Mouse (Mus musculus): ENCODE data around the gene Itpripl2. TPM values are rescaled to one million over a fixed set of nuclear protein-coding genes. Genes with fewer than 3 reads are reported as not detected.

Gene Itpripl2
- polyA plus RNA-seq, 1 experiment from 2014 or later, result 0.87 TPM

- Histone ChIP-seq H3K4me1 (replicated peaks) (no peaks in the 10 kb centered on the region), H3K27me3 (no peaks in the 10 kb centered on the region), H3K27ac (replicated peaks) (no peak overlapping the region), H3K9me3 (no peaks in the 10 kb centered on the region), H3K36me3 (no peaks in the 10 kb centered on the region), H3K4me2 (no peak overlapping the region), H3K9ac (no peak overlapping the region), H3K4me3 (no peak overlapping the region)
- ATAC-seq (ENCODE audit: low FRiP score, low read depth), result no peak
- 89% methylated on average over 2 of the region's 2 CpGs for WGBS
These were observed 9.8 kb downstream of the Itpripl2 start for GRCm38 (mm10) chr7:118482001-118482400.

GRCm38 (mm10) chr7:118481047-118481810, 10.5 kb downstream of the Itpripl2 start:
- no peak for ATAC-seq (ENCODE audit: low FRiP score, low read depth)
- Histone ChIP-seq H3K9ac (no peak overlapping the region), H3K9me3 (no peaks in the 10 kb centered on the region), H3K27ac (replicated peaks) (no peak overlapping the region), H3K36me3 (no peaks in the 10 kb centered on the region), H3K4me3 (no peak overlapping the region), H3K4me2 (no peak overlapping the region), H3K4me1 (replicated peaks) (no peaks in the 10 kb centered on the region), H3K27me3 (no peaks in the 10 kb centered on the region)
- 89% methylated on average over 10 of the region's 10 CpGs for WGBS

- H3K4me2 ChIP-seq, result no peak overlapping the region
- 92% methylated on average over 9 of the region's 9 CpGs for WGBS
These were observed 11.5 kb downstream of the Itpripl2 start for GRCm38 (mm10) chr7:118480160-118480709.

DNA sequence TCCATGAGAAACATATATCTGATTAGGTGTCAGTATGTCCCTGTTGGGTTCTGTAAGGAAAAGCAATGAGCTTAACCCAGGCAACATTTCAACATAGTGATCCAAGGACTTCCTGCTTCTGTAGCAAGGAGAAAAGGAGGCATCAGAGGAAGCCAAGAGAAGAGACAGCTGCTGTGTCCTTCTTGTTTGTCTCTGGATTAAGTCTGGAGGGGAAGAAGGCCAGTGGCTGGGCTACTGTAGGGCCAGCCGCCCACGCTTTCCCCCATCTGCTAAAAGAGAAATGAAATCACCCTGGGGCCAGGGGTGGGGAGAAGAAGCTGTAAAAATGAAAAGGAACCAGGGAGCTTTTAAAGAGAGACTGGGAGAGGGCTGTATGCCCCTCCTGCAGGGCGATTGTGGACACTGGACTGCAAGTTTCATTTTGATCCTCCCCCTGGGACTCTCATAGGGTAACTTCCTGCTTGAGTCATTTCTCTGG, 12.9 kb downstream of the Itpripl2 start:
- no peak for ATAC-seq (ENCODE audit: low FRiP score, low read depth)
- WGBS, result 59% methylated on average over 3 of the region's 3 CpGs
- no peak overlapping the region for H3K4me2 ChIP-seq
- H3K4me3 ChIP-seq, result no peak overlapping the region
- H3K27me3 ChIP-seq, result no peaks in the 10 kb centered on the region
- no peaks in the 10 kb centered on the region for H3K4me1 ChIP-seq (replicated peaks)
- H3K9me3 ChIP-seq, result no peaks in the 10 kb centered on the region
- H3K27ac ChIP-seq (replicated peaks), result no peak overlapping the region
- H3K9ac ChIP-seq, result no peak overlapping the region
- no peaks in the 10 kb centered on the region for H3K36me3 ChIP-seq

More at GRCm38 (mm10) chr7:118480160-118480709, 11.5 kb downstream of the Itpripl2 start:
- Histone ChIP-seq H3K27ac (replicated peaks) (no peak overlapping the region), H3K4me3 (no peak overlapping the region), H3K9ac (no peak overlapping the region), H3K36me3 (no peaks in the 10 kb centered on the region), H3K4me1 (replicated peaks) (no peaks in the 10 kb centered on the region), H3K9me3 (no peaks in the 10 kb centered on the region), H3K27me3 (no peaks in the 10 kb centered on the region)
- no peak for ATAC-seq (ENCODE audit: low FRiP score, low read depth)

DNA sequence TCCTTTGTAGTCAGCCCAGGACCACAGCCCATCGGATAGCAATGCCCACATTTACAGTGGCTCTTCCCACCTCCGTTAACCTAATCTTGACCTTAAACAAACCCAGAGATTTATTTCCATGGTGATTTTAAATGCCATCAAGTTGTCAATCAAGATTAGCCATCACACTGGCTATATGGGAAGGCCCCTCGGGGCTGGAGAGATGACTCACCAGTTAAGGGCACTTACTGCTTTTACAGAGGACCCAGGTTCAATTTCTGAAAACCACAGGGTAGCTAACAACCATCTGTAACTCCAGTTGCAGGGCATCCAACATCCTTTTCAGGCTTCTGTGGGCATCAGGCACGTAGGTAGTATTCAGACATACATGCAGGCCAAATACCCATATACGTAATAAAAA, 15.3 kb downstream of the Itpripl2 start:
- no peak for ATAC-seq (ENCODE audit: low FRiP score, low read depth)
- Histone ChIP-seq H3K27ac (replicated peaks) (no peak overlapping the region), H3K9me3 (no peaks in the 10 kb centered on the region), H3K4me3 (no peak overlapping the region), H3K4me1 (replicated peaks) (no peaks in the 10 kb centered on the region), H3K36me3 (no peaks in the 10 kb centered on the region), H3K4me2 (no peak overlapping the region), H3K27me3 (no peaks in the 10 kb centered on the region), H3K9ac (no peak overlapping the region)
- WGBS, result 80% methylated on average over 5 of the region's 5 CpGs

DNA sequence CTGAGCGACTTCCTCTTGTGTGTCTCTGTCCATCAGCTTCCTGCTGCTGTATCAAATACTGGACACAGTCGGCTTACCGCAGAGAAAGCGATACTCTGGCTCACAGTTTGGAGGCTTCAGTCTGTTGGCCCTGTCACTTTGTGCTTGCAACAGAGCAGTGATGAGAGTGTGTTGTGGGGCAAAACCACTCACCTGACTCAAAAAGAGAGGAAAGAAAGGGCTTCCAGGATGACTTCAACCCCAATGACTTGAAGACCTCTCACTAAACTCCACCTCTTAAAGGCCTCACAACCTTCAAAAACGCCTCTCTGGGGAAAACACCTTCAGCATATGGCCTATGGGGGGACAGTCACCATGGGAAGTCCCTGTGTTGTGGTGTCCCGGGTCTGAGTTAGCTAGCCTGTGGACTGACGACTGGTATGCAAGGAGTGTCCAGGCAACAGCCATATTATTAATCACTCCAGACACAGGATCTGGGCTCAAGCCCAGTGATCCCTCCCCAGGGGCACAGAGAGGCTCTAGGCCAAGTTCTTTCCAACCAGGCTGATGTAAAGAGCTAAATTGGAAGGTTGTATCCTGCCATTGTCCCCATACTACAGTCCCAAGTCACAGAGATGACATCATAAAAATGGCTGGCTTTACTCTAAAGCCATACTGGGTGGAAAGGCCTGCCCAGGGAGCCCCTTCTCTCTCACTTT, 16.6 kb downstream of the Itpripl2 start:
- Histone ChIP-seq H3K4me1 (replicated peaks) (no peaks in the 10 kb centered on the region), H3K36me3 (no peaks in the 10 kb centered on the region), H3K4me2 (no peak overlapping the region), H3K9me3 (no peaks in the 10 kb centered on the region), H3K27ac (replicated peaks) (no peak overlapping the region), H3K9ac (no peak overlapping the region), H3K27me3 (no peaks in the 10 kb centered on the region), H3K4me3 (no peak overlapping the region)
- 85% methylated on average over 7 of the region's 7 CpGs for WGBS
- no peak for ATAC-seq (ENCODE audit: low FRiP score, low read depth)

GRCm38 (mm10) chr7:118472886-118473285, 18.9 kb downstream of the Itpripl2 start:
- ATAC-seq (ENCODE audit: low FRiP score, low read depth), result no peak
- no peaks in the 10 kb centered on the region for H3K4me1 ChIP-seq (replicated peaks)
- 72% methylated on average over 1 of the region's 1 CpGs for WGBS
- H3K36me3 ChIP-seq, result no peaks in the 10 kb centered on the region
- no peak overlapping the region for H3K4me2 ChIP-seq
- H3K9ac ChIP-seq, result no peak overlapping the region
- H3K4me3 ChIP-seq, result no peak overlapping the region
- H3K27ac ChIP-seq (replicated peaks), result no peak overlapping the region
- no peaks in the 10 kb centered on the region for H3K27me3 ChIP-seq
- H3K9me3 ChIP-seq, result no peaks in the 10 kb centered on the region

- Histone ChIP-seq H3K4me3 (no peak overlapping the region), H3K4me1 (replicated peaks) (0 out of 2 replicates have a peak, but pooled peaks cover 2% of the 10 kb centered on the region), H3K27me3 (no peaks in the 10 kb centered on the region), H3K9me3 (no peaks in the 10 kb centered on the region), H3K27ac (replicated peaks) (no peak overlapping the region), H3K4me2 (no peak overlapping the region), H3K36me3 (no peaks in the 10 kb centered on the region), H3K9ac (no peak overlapping the region)
- 83% methylated on average over 3 of the region's 3 CpGs for WGBS
- ATAC-seq (ENCODE audit: low FRiP score, low read depth), result no peak
These were observed 23.7 kb downstream of the Itpripl2 start for GRCm38 (mm10) chr7:118468060-118468459.

- ATAC-seq (ENCODE audit: low FRiP score, low read depth), result no peak
- no peaks in the 10 kb centered on the region for H3K36me3 ChIP-seq
- no peaks in the 10 kb centered on the region for H3K9me3 ChIP-seq
- 61% methylated on average over 4 of the region's 4 CpGs for WGBS
- H3K9ac ChIP-seq, result no peak overlapping the region
- H3K4me1 ChIP-seq (replicated peaks), result peaks cover 14% of the 10 kb centered on the region; the same call in 1 of the 2 replicates
- H3K4me2 ChIP-seq, result no peak overlapping the region
- no peak overlapping the region for H3K27ac ChIP-seq (replicated peaks)
- no peak overlapping the region for H3K4me3 ChIP-seq
- H3K27me3 ChIP-seq, result no peaks in the 10 kb centered on the region
These were observed 27.3 kb downstream of the Itpripl2 start for GRCm38 (mm10) chr7:118464432-118464831.

- Histone ChIP-seq H3K36me3 (no peaks in the 10 kb centered on the region), H3K4me1 (replicated peaks) (peaks cover 14% of the 10 kb centered on the region; the same call in 1 of the 2 replicates), H3K27ac (replicated peaks) (no peak overlapping the region), H3K4me3 (no peak overlapping the region), H3K27me3 (no peaks in the 10 kb centered on the region), H3K9ac (no peak overlapping the region), H3K4me2 (no peak overlapping the region), H3K9me3 (no peaks in the 10 kb centered on the region)
- ATAC-seq (ENCODE audit: low FRiP score, low read depth), result 0 out of 2 replicates have a peak, but pooled peaks have one; percentile 42
- 24% methylated on average over 11 of the region's 11 CpGs for WGBS
These were observed 28.7 kb downstream of the Itpripl2 start for GRCm38 (mm10) chr7:118462818-118463762.

- 0 out of 2 replicates have a peak, but pooled peaks have one; percentile 38 for ATAC-seq (ENCODE audit: low FRiP score, low read depth)
- 29% methylated on average over 16 of the region's 16 CpGs for WGBS
- no peaks in the 10 kb centered on the region for H3K27me3 ChIP-seq
These were observed 30.2 kb downstream of the Itpripl2 start for GRCm38 (mm10) chr7:118461400-118462136.

More at GRCm38 (mm10) chr7:118461400-118462136, 30.2 kb downstream of the Itpripl2 start:
- no peak overlapping the region for H3K27ac ChIP-seq (replicated peaks)
- no peak overlapping the region for H3K4me3 ChIP-seq
- H3K4me1 ChIP-seq (replicated peaks), result peaks cover 14% of the 10 kb centered on the region; the same call in 1 of the 2 replicates
- H3K36me3 ChIP-seq, result no peaks in the 10 kb centered on the region
- H3K4me2 ChIP-seq, result no peak overlapping the region
- no peak overlapping the region for H3K9ac ChIP-seq
- no peaks in the 10 kb centered on the region for H3K9me3 ChIP-seq
